Mouse (Mus musculus) lung, embryonic 14.5 days (tissue): ENCODE results near the gene Tm6sf1. TPM values are rescaled to one million over a fixed set of nuclear protein-coding genes. Genes with fewer than 3 reads are reported as not detected.

Experiments used
- ATAC-seq: fragments of 200-750 bp; cut with Nextera tagmentation; 2 replicates; pipeline ENCODE4 v1.8.0; 2017; ENCODE audit warnings: mild to moderate bottlenecking, moderate TSS enrichment, moderate library complexity; ENCODE audit not compliant: insufficient read depth
- DNase-seq: peaks from one replicate; pipeline ENCODE4 v3.0.0-alpha.2; 2015
- H3K27ac ChIP-seq: fragments of 300-500 bp; sonication (generic); 2 replicates; pipeline ENCODE4 v1.5.1; 2014; ENCODE audit warnings: low read depth, mild to moderate bottlenecking, moderate library complexity
- H3K27me3 ChIP-seq: fragments of 300-500 bp; sonication (generic); 2 replicates; pipeline ENCODE4 v1.6.1; 2014; ENCODE audit warnings: low read length, control low read depth; ENCODE audit not compliant: insufficient read depth
- H3K36me3 ChIP-seq: fragments of 300-500 bp; sonication (generic); 2 replicates; pipeline ENCODE4 v1.6.1; 2014; ENCODE audit warnings: control low read depth; ENCODE audit not compliant: insufficient read depth
- H3K4me1 ChIP-seq: fragments of 300-500 bp; sonication (generic); 2 replicates; pipeline ENCODE4 v1.6.1; 2014; ENCODE audit warnings: antibody characterized with exemption, control low read depth; ENCODE audit not compliant: insufficient read depth
- H3K4me2 ChIP-seq: fragments of 300-500 bp; sonication (generic); 2 replicates; pipeline ENCODE4 v1.6.1; 2014; ENCODE audit warnings: mild to moderate bottlenecking
- H3K4me3 ChIP-seq: fragments of 300-500 bp; sonication (generic); 2 replicates; pipeline ENCODE4 v1.5.1; 2014; ENCODE audit warnings: low read depth, low read length
- H3K9ac ChIP-seq: fragments of 300-500 bp; sonication (generic); 2 replicates; pipeline ENCODE4 v1.6.1; 2014
- H3K9me3 ChIP-seq: fragments of 300-500 bp; sonication (generic); 2 replicates; pipeline ENCODE4 v1.6.1; 2016; ENCODE audit warnings: low read depth, low read length, control low read depth
- CTCF ChIP-seq: IDR thresholded peaks from 2 replicates; pipeline ENCODE4 v1.5.1; 2016; ENCODE audit warnings: antibody characterized with exemption, low read depth
- WGBS: fragments of 180-500 bp; shearing (Covaris S2); extraction: QIAGEN DNeasy Blood & Tissue Kit; methylation state at CpG from one replicate; pipeline ENCODE4 v1.1.7; 2014; 5-methylcytosine and 5-hydroxymethylcytosine counted together
- polyA plus RNA-seq: library from polyadenylated mRNA; unstranded; fragments of >200 nt; fragmentation: Nextera tagmentation; extraction: Ambion mirVana; gene quantifications from 2 replicates; pipeline ENCODE4 v1.2.1, GENCODE M21; 2014

Tm6sf1 gene
- polyA plus RNA-seq, 1 experiment from 2014 or later: 16.0 TPM

DNA sequence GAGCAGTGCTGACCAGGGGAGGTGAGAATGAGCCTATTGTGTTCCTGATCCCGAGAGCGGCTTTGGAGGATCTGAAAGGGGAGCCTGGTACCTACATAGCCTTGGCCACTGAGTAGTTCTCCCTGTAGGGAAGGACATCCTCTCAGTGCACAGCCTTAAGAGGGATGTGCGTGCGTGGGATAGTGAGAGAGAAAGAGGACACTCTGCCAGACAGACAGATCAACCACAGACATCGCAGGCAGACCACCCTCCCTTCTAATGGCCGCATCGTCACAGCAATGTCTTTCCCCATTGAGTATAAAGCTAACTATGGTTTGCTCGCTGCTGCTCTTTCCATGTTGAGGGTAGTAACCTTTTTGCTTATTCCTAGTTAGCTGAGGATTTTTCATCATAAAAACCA, 14.9 kb upstream of the Tm6sf1 start:
- DNase-seq: no peak
- TF ChIP-seq CTCF: no peak
- WGBS: 80% methylated on average over 8 of the region's 8 CpGs
- Histone ChIP-seq H3K27me3 (no peaks in the 10 kb centered on the region), H3K9ac (no peak overlapping the region), H3K27ac (no peak overlapping the region), H3K36me3 (no peaks in the 10 kb centered on the region), H3K4me1 (no peaks in the 10 kb centered on the region), H3K4me3 (no peak overlapping the region), H3K4me2 (no peak overlapping the region), H3K9me3 (no peaks in the 10 kb centered on the region)
- ATAC-seq: no peak

DNA sequence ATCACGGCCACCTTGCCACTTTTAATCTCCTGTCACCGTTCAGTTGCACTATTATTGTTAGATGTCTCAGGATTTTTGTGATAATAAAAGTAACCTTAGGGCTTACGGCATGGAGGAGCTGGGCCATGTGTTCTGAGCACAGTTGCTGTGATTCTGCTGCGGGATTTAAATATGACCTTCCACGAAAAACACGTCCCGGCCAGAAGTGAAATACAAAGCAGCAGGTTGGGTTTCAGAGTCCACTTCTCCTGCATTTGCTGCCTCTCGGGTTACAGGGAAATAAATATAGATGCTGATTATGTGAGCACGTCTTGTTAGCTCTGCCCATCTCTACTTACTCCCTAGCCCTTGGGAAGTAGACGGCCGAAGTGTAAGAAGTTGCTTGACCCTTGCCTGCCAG, 14.0 kb upstream of the Tm6sf1 start:
- no peak for TF ChIP-seq CTCF
- no peak for ATAC-seq
- no peaks in the 10 kb centered on the region for H3K27me3 ChIP-seq
- H3K9ac ChIP-seq: no peak overlapping the region
- H3K9me3 ChIP-seq: no peaks in the 10 kb centered on the region
- WGBS: 60% methylated on average over 11 of the region's 11 CpGs
- no peak for DNase-seq
- no peak overlapping the region for H3K27ac ChIP-seq
- H3K4me3 ChIP-seq: no peak overlapping the region
- H3K4me1 ChIP-seq: no peaks in the 10 kb centered on the region
- no peaks in the 10 kb centered on the region for H3K36me3 ChIP-seq
- H3K4me2 ChIP-seq: no peak overlapping the region

DNA sequence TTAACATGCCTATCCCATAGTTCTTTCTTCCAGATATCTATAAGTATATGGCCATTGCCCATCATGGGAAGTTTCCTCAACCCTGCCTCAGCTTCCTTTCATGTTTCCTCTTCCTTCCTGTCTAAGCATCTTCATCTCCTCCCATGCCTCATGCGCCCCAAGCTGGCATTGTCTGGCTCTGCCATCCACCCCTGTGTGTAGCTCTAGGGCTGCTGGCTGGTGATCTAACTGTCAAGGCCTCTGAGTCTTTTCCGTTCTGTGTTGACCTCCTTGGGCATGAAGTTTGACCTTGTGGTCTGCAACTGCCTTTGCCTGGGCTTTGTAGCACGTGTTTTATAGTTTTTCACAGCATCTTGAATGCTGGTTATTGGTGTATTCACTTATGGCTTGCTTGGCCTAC, 13.5 kb upstream of the Tm6sf1 start:
- no peak for TF ChIP-seq CTCF
- H3K4me1 ChIP-seq: no peaks in the 10 kb centered on the region
- no peak overlapping the region for H3K4me2 ChIP-seq
- ATAC-seq (no peak), DNase-seq (no peak)
- no peak overlapping the region for H3K9ac ChIP-seq
- no peaks in the 10 kb centered on the region for H3K9me3 ChIP-seq
- no peak overlapping the region for H3K27ac ChIP-seq
- H3K4me3 ChIP-seq: no peak overlapping the region
- no peaks in the 10 kb centered on the region for H3K36me3 ChIP-seq
- no peaks in the 10 kb centered on the region for H3K27me3 ChIP-seq
- WGBS: 75% methylated on average over 3 of the region's 3 CpGs

DNA sequence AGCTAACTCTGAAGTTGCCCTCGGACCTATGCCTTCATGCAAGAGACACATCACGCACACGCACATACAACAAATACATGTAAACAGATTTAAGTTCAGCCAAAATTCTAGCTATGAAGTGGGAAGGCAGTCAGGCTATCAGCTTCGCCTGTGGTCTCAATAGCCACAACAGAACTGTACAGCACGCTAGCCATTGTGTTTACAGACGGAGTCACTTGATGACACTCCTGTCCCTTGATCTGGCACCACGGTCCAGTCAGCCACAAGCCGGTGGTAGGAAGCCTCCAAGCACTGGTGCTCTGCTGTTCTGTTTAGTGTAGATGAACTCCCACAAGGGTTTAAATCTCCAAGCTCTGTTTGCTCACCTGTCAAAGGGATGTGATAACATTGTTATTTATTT, 12.8 kb upstream of the Tm6sf1 start:
- ATAC-seq: no peak
- WGBS: 45% methylated on average over 8 of the region's 8 CpGs
- H3K9me3 ChIP-seq: no peaks in the 10 kb centered on the region
- no peak overlapping the region for H3K4me2 ChIP-seq
- H3K27me3 ChIP-seq: no peaks in the 10 kb centered on the region
- H3K9ac ChIP-seq: no peak overlapping the region
- H3K36me3 ChIP-seq: no peaks in the 10 kb centered on the region
- H3K27ac ChIP-seq: no peak overlapping the region
- DNase-seq: no peak
- no peaks in the 10 kb centered on the region for H3K4me1 ChIP-seq
- no peak overlapping the region for H3K4me3 ChIP-seq
- TF ChIP-seq CTCF: no peak

DNA sequence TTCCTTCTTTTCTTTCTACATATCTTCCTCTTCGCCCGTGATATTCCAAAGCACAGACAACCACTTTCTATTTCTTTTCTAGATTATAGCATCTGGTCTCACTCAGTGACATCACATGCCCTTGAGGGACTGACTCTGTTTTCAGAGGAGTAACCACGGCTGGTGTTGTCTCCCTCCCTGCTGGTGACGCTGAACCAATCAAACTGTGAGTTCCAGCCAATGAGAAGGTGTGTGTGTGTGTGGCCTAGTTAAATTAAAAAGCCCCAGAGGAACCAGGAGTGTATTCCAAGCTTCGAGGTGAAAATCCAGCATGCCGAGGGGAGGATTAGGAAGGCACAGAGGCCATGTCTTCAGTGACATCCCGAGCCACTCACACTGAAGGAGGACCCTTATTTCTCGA, 11.8 kb upstream of the Tm6sf1 start:
- H3K4me2 ChIP-seq: no peak overlapping the region
- no peaks in the 10 kb centered on the region for H3K27me3 ChIP-seq
- no peak overlapping the region for H3K4me3 ChIP-seq
- no peak overlapping the region for H3K9ac ChIP-seq
- WGBS: 38% methylated on average over 8 of the region's 8 CpGs
- no peaks in the 10 kb centered on the region for H3K9me3 ChIP-seq
- DNase-seq (no peak), ATAC-seq (no peak)
- no peak for TF ChIP-seq CTCF
- H3K27ac ChIP-seq: no peak overlapping the region
- H3K36me3 ChIP-seq: no peaks in the 10 kb centered on the region
- H3K4me1 ChIP-seq: no peaks in the 10 kb centered on the region

DNA sequence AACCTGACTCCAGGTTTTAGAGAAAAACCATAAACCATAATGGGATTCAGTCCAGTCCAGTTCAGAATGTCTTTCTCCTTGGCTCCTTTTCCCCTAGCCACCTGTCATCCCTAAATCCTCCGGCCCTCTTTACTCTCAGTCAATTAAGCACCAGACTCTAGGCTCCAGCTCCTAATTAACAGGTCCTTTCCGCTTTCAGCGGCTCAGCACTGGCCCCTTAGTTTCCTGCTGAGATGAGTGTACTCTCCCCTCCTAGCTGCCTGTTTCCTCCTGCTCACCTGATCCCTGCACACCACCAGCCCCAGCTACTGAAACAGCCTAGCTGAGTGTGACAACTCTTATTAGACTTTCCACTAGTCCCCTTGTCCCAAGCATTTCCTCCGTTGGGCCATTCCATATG, 11.0 kb upstream of the Tm6sf1 start:
- H3K4me3 ChIP-seq: no peak overlapping the region

DNA sequence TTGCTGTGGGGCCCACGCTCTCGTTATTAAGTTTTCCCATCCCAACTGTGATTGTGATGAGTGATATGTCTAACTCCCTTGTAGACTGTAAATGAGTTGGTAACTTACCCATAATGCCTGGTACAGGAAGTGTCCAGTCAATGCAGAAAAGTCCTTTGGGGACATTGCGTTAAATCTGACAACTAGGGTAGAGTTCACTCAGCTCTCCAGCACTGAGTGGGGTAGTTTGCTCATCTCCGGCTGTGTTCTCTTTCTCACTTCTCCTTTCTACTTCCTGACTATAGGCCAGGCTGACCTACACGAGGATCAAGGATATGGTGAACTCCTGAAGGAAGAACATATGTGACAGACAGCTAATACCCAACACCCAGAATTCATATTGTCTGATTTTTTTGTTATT, 9.6 kb upstream of the Tm6sf1 start:
- no peak overlapping the region for H3K4me3 ChIP-seq

More for the DNA sequence above, 11.0 kb upstream of the Tm6sf1 start:
- no peaks in the 10 kb centered on the region for H3K36me3 ChIP-seq
- no peak overlapping the region for H3K4me2 ChIP-seq
- H3K4me1 ChIP-seq: no peaks in the 10 kb centered on the region
- WGBS: 40% methylated on average over 4 of the region's 4 CpGs
- no peaks in the 10 kb centered on the region for H3K27me3 ChIP-seq
- H3K27ac ChIP-seq: no peak overlapping the region
- TF ChIP-seq CTCF: no peak
- no peaks in the 10 kb centered on the region for H3K9me3 ChIP-seq
- ATAC-seq (no peak), DNase-seq (no peak)
- H3K9ac ChIP-seq: no peak overlapping the region

DNA sequence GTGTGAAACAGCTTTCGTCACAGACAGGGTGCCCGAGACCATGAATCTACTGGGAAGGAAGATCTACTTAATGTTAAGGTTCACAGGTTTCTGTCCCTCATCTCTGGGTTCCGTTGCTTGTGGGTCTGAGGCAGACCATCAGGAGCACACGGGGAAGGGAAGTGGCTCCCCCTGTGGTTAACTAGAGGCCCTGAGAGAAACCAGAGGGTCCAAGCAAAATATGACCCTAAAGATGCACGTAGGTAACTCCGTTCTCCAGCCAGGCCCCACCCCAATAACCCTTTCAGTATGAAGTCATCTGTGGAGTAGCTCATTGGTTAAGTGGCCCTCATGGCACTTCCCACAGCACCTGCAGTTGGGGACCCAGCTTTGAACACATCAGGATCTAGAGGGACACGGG, 9.2 kb upstream of the Tm6sf1 start:
- Histone ChIP-seq H3K9me3 (no peaks in the 10 kb centered on the region), H3K4me2 (no peak overlapping the region), H3K27me3 (no peaks in the 10 kb centered on the region), H3K4me1 (no peaks in the 10 kb centered on the region), H3K9ac (no peak overlapping the region), H3K4me3 (no peak overlapping the region), H3K36me3 (no peaks in the 10 kb centered on the region), H3K27ac (no peak overlapping the region)
- no peak for TF ChIP-seq CTCF
- no peak for ATAC-seq
- WGBS: 79% methylated on average over 7 of the region's 7 CpGs
- DNase-seq: no peak

More for the DNA sequence above, 9.6 kb upstream of the Tm6sf1 start:
- Histone ChIP-seq H3K27ac (no peak overlapping the region), H3K4me1 (no peaks in the 10 kb centered on the region), H3K27me3 (no peaks in the 10 kb centered on the region), H3K36me3 (no peaks in the 10 kb centered on the region), H3K9me3 (no peaks in the 10 kb centered on the region), H3K9ac (no peak overlapping the region), H3K4me2 (no peak overlapping the region)
- WGBS: 86% methylated on average over 5 of the region's 5 CpGs
- TF ChIP-seq CTCF: no peak
- no peak for ATAC-seq
- no peak for DNase-seq
